Mouse (Mus musculus) heart, adult 2 months (tissue): ENCODE measurements around the gene Mark4.

Source experiments
- CTCF ChIP-seq: fragments of 200-600 bp; IDR thresholded peaks from 2 replicates; pipeline ENCODE4 v1.8.1; 2022; ENCODE audit warnings: antibody characterized with exemption, mild to moderate bottlenecking, moderate library complexity
- EP300 ChIP-seq: fragments of 200-500 bp; IDR thresholded peaks from 2 replicates; pipeline ENCODE4 v1.6.1; 2011; ENCODE audit warnings: low read depth, low read length, control low read depth; ENCODE audit not compliant: insufficient read depth
- POLR2A ChIP-seq: fragments of 200-500 bp; IDR thresholded peaks from 2 replicates; pipeline ENCODE4 v1.6.1; 2011; ENCODE audit warnings: mild to moderate bottlenecking, low read depth, low read length, control low read depth; ENCODE audit not compliant: insufficient read depth

DNA sequence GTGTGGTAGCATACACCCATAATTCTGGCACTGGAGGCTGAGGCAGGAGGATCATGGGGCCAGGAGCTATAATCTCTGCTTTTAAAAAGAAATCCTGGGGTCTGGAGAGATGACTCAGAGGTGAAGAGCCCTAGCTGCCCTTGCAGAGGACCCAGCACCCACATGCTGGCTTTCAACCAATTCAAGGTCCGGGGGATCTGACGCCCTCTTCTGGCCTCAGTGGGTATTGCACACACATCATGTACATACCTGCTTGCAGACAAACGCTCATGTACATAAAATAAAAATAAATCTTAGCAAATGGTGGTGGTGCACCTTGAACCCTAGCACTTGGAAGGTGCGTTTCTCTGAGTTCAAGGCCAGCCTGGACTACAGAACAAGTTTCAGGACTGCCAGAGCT lies 57.7 kb downstream of the Mark4 start:
- TF ChIP-seq POLR2A (no peak), CTCF (peak; percentile 43), EP300 (no peak)
